Mouse (Mus musculus) brain, embryonic 14.5 days (tissue): Measurements from ENCODE around the gene Ulk3.

ENCODE experiments used
- CTCF ChIP-seq: fragments of 200-500 bp; IDR thresholded peaks from 2 replicates; pipeline ENCODE4 v1.5.1; 2012; ENCODE audit warnings: inconsistent platforms, mild to moderate bottlenecking, moderate library complexity, borderline replicate concordance; ENCODE audit not compliant: insufficient read depth, insufficient read length; ENCODE audit errors: extremely low read depth
- POLR2A ChIP-seq: fragments of 200-500 bp; IDR thresholded peaks from 2 replicates; pipeline ENCODE4 v1.6.1; 2012; ENCODE audit warnings: mild to moderate bottlenecking, inconsistent platforms, borderline replicate concordance; ENCODE audit not compliant: poor library complexity, insufficient read depth, insufficient read length, severe bottlenecking; ENCODE audit errors: extremely low read depth

- TF ChIP-seq CTCF: no peak
- TF ChIP-seq POLR2A: no peak
These were observed 41.4 kb upstream of the Ulk3 start for GRCm38 (mm10) chr9:57547869-57548268.
